Comparison of ENCODE assay signal across 20 mouse cellular contexts in the genomic region with DNA sequence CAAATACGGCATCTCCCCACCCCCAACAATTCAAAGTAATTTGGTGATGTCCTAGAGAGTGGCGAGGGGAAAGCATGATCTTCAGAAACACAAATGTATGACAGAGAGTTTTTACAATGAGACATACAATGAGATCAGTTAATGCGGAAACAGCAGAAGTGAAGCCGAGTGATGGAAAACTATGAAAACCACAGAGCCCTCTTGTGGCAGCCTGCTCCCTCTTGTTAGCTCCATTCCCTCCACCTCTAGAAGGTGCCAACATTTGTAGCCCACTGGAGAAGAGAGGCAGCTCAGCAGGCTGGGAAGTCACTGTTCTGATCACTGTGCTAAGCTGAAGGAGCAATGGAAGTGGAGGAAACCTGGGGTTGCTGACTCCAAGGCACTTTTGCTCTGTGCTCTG. TPM values are rescaled to one million over a fixed set of nuclear protein-coding genes. Genes with fewer than 3 reads are reported as not detected.
DNase-seq lines count a peak whose midpoint lies in the region; ATAC-seq and TF ChIP-seq lines count a peak whose summit lies in the region.
"Had no signal": no experiment of that assay in that cellular context is flagged by ENCODE, and none has a peak within 500 bp of the region (broad histone marks: within the 10 kb centered on the region; RNA-seq: fewer than 3 reads in every experiment).

No protein-coding gene starts in this region.

- H3K9ac ChIP-seq in hindbrain, postnatal 0 days (replicated peaks; ENCODE audit: low read length) = no peak overlapping the region
- no peak overlapping the region for H3K9ac ChIP-seq in hindbrain, embryonic 16.5 days (ENCODE audit: low read depth, low read length)
- H3K9ac ChIP-seq: embryonic facial prominence, embryonic 13.5 days; forebrain, embryonic 12.5 days; heart, embryonic 12.5 days; liver, embryonic 13.5 days; midbrain, embryonic 12.5 days; neural tube, embryonic 12.5 days had no signal

- H3K27me3 ChIP-seq in cerebellum, adult 2 months (ENCODE audit: control insufficient read depth, insufficient read depth, low read length) = no peaks in the 10 kb centered on the region
- H3K27me3 ChIP-seq in hindbrain, postnatal 0 days (ENCODE audit: insufficient read depth, low read length) = no peaks in the 10 kb centered on the region
- no peaks in the 10 kb centered on the region for H3K27me3 ChIP-seq in hindbrain, embryonic 16.5 days (replicated peaks; ENCODE audit: control insufficient read depth, insufficient read depth, low read length)
- H3K27me3 ChIP-seq: embryonic facial prominence, embryonic 13.5 days; forebrain, embryonic 12.5 days; heart, embryonic 12.5 days; liver, embryonic 13.5 days; midbrain, embryonic 12.5 days; neural tube, embryonic 12.5 days had no signal

- no peak for ATAC-seq in hindbrain, postnatal 0 days
- no peak for ATAC-seq in hindbrain, embryonic 16.5 days

- WGBS in cerebellum, adult 2 months = 33% methylated on average over 4 of the region's 4 CpGs
- WGBS in hindbrain, postnatal 0 days = 60% methylated on average over 4 of the region's 4 CpGs
- WGBS in hindbrain, embryonic 16.5 days = 60% methylated on average over 4 of the region's 4 CpGs

- no peak overlapping the region for H3K4me3 ChIP-seq in cerebellum, adult 2 months (replicated peaks; ENCODE audit: insufficient read depth, low read depth, low read length)
- no peak overlapping the region for H3K4me3 ChIP-seq in hindbrain, postnatal 0 days (ENCODE audit: low read length)
- H3K4me3 ChIP-seq in hindbrain, embryonic 16.5 days (ENCODE audit: low read length) = no peak overlapping the region
- H3K4me3 ChIP-seq: embryonic facial prominence, embryonic 13.5 days; forebrain, embryonic 12.5 days; heart, embryonic 12.5 days; limb, embryonic 10.5 days; liver, embryonic 13.5 days; midbrain, embryonic 12.5 days; neural tube, embryonic 12.5 days had no signal

- H3K9me3 ChIP-seq in hindbrain, postnatal 0 days (ENCODE audit: low read length) = no peaks in the 10 kb centered on the region
- H3K9me3 ChIP-seq in hindbrain, embryonic 16.5 days (ENCODE audit: control insufficient read depth, low read length) = no peaks in the 10 kb centered on the region
- H3K9me3 ChIP-seq: embryonic facial prominence, embryonic 13.5 days; forebrain, embryonic 12.5 days; heart, embryonic 12.5 days; limb, embryonic 10.5 days; liver, embryonic 13.5 days; midbrain, embryonic 12.5 days; neural tube, embryonic 12.5 days had no signal

- H3K4me2 ChIP-seq in hindbrain, postnatal 0 days (ENCODE audit: low read depth, low read length) = no peak overlapping the region
- no peak overlapping the region for H3K4me2 ChIP-seq in hindbrain, embryonic 16.5 days (ENCODE audit: low read length)
- H3K4me2 ChIP-seq: embryonic facial prominence, embryonic 13.5 days; forebrain, embryonic 12.5 days; heart, embryonic 12.5 days; liver, embryonic 13.5 days; midbrain, embryonic 12.5 days; neural tube, embryonic 12.5 days had no signal

- TF ChIP-seq CTCF in cerebellum, adult 2 months (IDR thresholded peaks at IDR 0.05; ENCODE audit: borderline replicate concordance, insufficient read depth, low read depth, low read length) = no peak
- TF ChIP-seq CTCF in hindbrain, postnatal 0 days (IDR thresholded peaks at IDR 0.05; ENCODE audit: low read depth) = peak; percentile 62

- intact Hi-C loops in heart, postnatal 25 days (cut with DNase I) = no loop called here

- DNase-seq in cerebellum, postnatal 14 days = peak; percentile 33 to 47
- no peak for DNase-seq in cerebellum, adult 2 months
- DNase-seq in hindbrain, postnatal 0 days (ENCODE audit: low spot score) = peak; percentile 63
- peak; percentile 12 for DNase-seq in retina, embryonic 14.5 days (ENCODE audit: low spot score)
- no peak for DNase-seq in retina, postnatal 1 day
- DNase-seq in layer of hippocampus, postnatal 10 days (ENCODE audit: low spot score in 2 of 2) = peak; percentile 15 to 35
- DNase-seq in heart, postnatal 25 days (ENCODE audit: low spot score) = no peak
- DNase-seq: adrenal gland, postnatal 10 days; gastrocnemius, postnatal 25 days; kidney, adult 18-20 months; liver, embryonic 13.5 days; lung, postnatal 14 days had no signal

- H3K4me1 ChIP-seq in cerebellum, adult 2 months (ENCODE audit: control insufficient read depth, insufficient read depth, low read length) = no peaks in the 10 kb centered on the region
- no peaks in the 10 kb centered on the region for H3K4me1 ChIP-seq in hindbrain, postnatal 0 days (ENCODE audit: insufficient read depth, low read length)
- no peaks in the 10 kb centered on the region for H3K4me1 ChIP-seq in hindbrain, embryonic 16.5 days (ENCODE audit: control insufficient read depth, insufficient read depth, low read depth, low read length)
- H3K4me1 ChIP-seq: embryonic facial prominence, embryonic 13.5 days; forebrain, embryonic 12.5 days; heart, embryonic 12.5 days; limb, embryonic 10.5 days; liver, embryonic 13.5 days; midbrain, embryonic 12.5 days; neural tube, embryonic 12.5 days had no signal

- H3K27ac ChIP-seq in cerebellum, adult 2 months (ENCODE audit: insufficient read depth, low read length) = no peak overlapping the region
- no peak overlapping the region for H3K27ac ChIP-seq in hindbrain, postnatal 0 days
- H3K27ac ChIP-seq in hindbrain, embryonic 16.5 days (ENCODE audit: low read depth, low read length) = no peak overlapping the region
- H3K27ac ChIP-seq: embryonic facial prominence, embryonic 13.5 days; forebrain, embryonic 12.5 days; limb, embryonic 10.5 days; liver, embryonic 13.5 days; midbrain, embryonic 12.5 days; neural tube, embryonic 12.5 days had no signal

- no peaks in the 10 kb centered on the region for H3K36me3 ChIP-seq in hindbrain, postnatal 0 days (ENCODE audit: insufficient read depth, low read length)
- no peaks in the 10 kb centered on the region for H3K36me3 ChIP-seq in hindbrain, embryonic 16.5 days (ENCODE audit: control insufficient read depth, insufficient read depth, low read length)
- H3K36me3 ChIP-seq: embryonic facial prominence, embryonic 13.5 days; forebrain, embryonic 12.5 days; heart, embryonic 12.5 days; limb, embryonic 10.5 days; liver, embryonic 13.5 days; midbrain, embryonic 12.5 days; neural tube, embryonic 12.5 days had no signal

- no peak for TF ChIP-seq POLR2A in cerebellum, adult 2 months (IDR thresholded peaks at IDR 0.05; ENCODE audit: borderline replicate concordance, insufficient read depth, low read length)

RNA-seq across cellular contexts. Expression of a gene that starts 15.2 kb away (rescaled TPM):
- not detected in 2 replicates for polyA plus RNA-seq in cerebellum, adult 2 months (2012; rRNA removed)
- total RNA-seq in hindbrain, postnatal 0 days (2014; rRNA removed) = not detected in 2 replicates
- not detected in 2 replicates for polyA plus RNA-seq in hindbrain, postnatal 0 days (2015; fragmentation: Nextera tagmentation; extraction: Ambion mirVana)
- polyA plus RNA-seq in hindbrain, embryonic 16.5 days (2015; fragmentation: Nextera tagmentation; extraction: Ambion mirVana) = not detected in 2 replicates
- total RNA-seq in layer of hippocampus, postnatal 10 days (2021) = not detected
- not detected for total RNA-seq in heart, postnatal 25 days (2021)
- total RNA-seq: adrenal gland, postnatal 10 days; gastrocnemius, postnatal 25 days; hematopoietic stem cell, adult 5-6 weeks had no signal
- polyA plus RNA-seq: embryonic facial prominence, embryonic 13.5 days; forebrain, embryonic 12.5 days; heart, embryonic 12.5 days; limb, embryonic 10.5 days; liver, embryonic 13.5 days; midbrain, embryonic 12.5 days; neural tube, embryonic 12.5 days had no signal

RNA-seq across cellular contexts. Expression of a gene that starts 35.2 kb away (rescaled TPM):
- not detected in 2 replicates for polyA plus RNA-seq in cerebellum, adult 2 months (2012; rRNA removed)
- total RNA-seq in hindbrain, postnatal 0 days (2014; rRNA removed) = not detected in 2 replicates
- not detected in 2 replicates for polyA plus RNA-seq in hindbrain, postnatal 0 days (2015; fragmentation: Nextera tagmentation; extraction: Ambion mirVana)
- polyA plus RNA-seq in hindbrain, embryonic 16.5 days (2015; fragmentation: Nextera tagmentation; extraction: Ambion mirVana) = not detected in 2 replicates
- total RNA-seq in layer of hippocampus, postnatal 10 days (2021) = not detected
- not detected for total RNA-seq in heart, postnatal 25 days (2021)
- total RNA-seq: adrenal gland, postnatal 10 days; gastrocnemius, postnatal 25 days; hematopoietic stem cell, adult 5-6 weeks had no signal
- polyA plus RNA-seq: embryonic facial prominence, embryonic 13.5 days; forebrain, embryonic 12.5 days; heart, embryonic 12.5 days; limb, embryonic 10.5 days; liver, embryonic 13.5 days; midbrain, embryonic 12.5 days; neural tube, embryonic 12.5 days had no signal

Comparison
In these comparisons a context has a peak if more than half of its experiments do, and no peak if none do; other contexts are left out.
1. DNase-seq: peak in cerebellum, postnatal 14 days (2 of 2), hindbrain, postnatal 0 days (single experiment), retina, embryonic 14.5 days (single experiment) and layer of hippocampus, postnatal 10 days (2 of 2); none in cerebellum, adult 2 months (0 of 2), retina, postnatal 1 day (single experiment) and heart, postnatal 25 days (single experiment).